Mouse (Mus musculus) E14TG2a.4 (cell line): ENCODE results near the gene 6330403K07Rik.

Source experiments
- H3K27me3 ChIP-seq: 2 replicates; pipeline ENCODE4 v1.6.1; 2014; ENCODE audit warnings: low read length, control low read depth; ENCODE audit not compliant: insufficient read depth
- H3K36me3 ChIP-seq: 2 replicates; pipeline ENCODE4 v1.6.1; 2014; ENCODE audit warnings: low read length, control low read depth; ENCODE audit not compliant: insufficient read depth
- H3K4me1 ChIP-seq: replicated peaks from 2 replicates; pipeline ENCODE4 v1.6.1; 2014; ENCODE audit warnings: low read depth, low read length, control low read depth
- H3K4me3 ChIP-seq: replicated peaks from 2 replicates; pipeline ENCODE4 v1.5.1; 2014; ENCODE audit warnings: mild to moderate bottlenecking, low read length
- H3K9me3 ChIP-seq: 2 replicates; pipeline ENCODE4 v1.6.1; 2014; ENCODE audit warnings: low read length, control low read depth
- CTCF ChIP-seq: conservative IDR thresholded peaks from 2 replicates; pipeline ENCODE4 v1.5.1; 2014; ENCODE audit warnings: low read length
- NANOG ChIP-seq: IDR thresholded peaks from 2 replicates; pipeline ENCODE4 v1.6.1; 2014; ENCODE audit warnings: borderline replicate concordance, low read length, mixed read lengths
- POU5F1 ChIP-seq: IDR thresholded peaks from 2 replicates; pipeline ENCODE4 v1.6.1; 2014; ENCODE audit warnings: low read length, borderline replicate concordance

The 6330403K07Rik gene

GRCm38 (mm10) chr11:71004316-71004773 is 29.0 kb downstream of the 6330403K07Rik start, which contains the start of gene Dhx33:
Dhx33 (minus strand) TSS chr11:71004437.
- Histone ChIP-seq H3K36me3 (peaks cover 55% of the 10 kb centered on the region), H3K27me3 (no peaks in the 10 kb centered on the region), H3K4me3 (peak within 1 kb of the TSS; percentile 100), H3K9me3 (no peaks in the 10 kb centered on the region), H3K4me1 (peaks cover 31% of the 10 kb centered on the region)
- no peak for TF ChIP-seq NANOG
- no peak for TF ChIP-seq CTCF
- no peak for TF ChIP-seq POU5F1

GRCm38 (mm10) chr11:71003611-71004315 is 29.6 kb downstream of the 6330403K07Rik start:
- Histone ChIP-seq H3K4me1 (peaks cover 31% of the 10 kb centered on the region), H3K9me3 (no peaks in the 10 kb centered on the region), H3K27me3 (no peaks in the 10 kb centered on the region), H3K36me3 (peaks cover 56% of the 10 kb centered on the region), H3K4me3 (peak overlapping the region; percentile 100)
- TF ChIP-seq CTCF, result no peak
- no peak for TF ChIP-seq POU5F1
- TF ChIP-seq NANOG, result no peak

GRCm38 (mm10) chr11:71001167-71001566 is 32.1 kb downstream of the 6330403K07Rik start:
- Histone ChIP-seq H3K36me3 (peaks cover 63% of the 10 kb centered on the region), H3K4me1 (peaks cover 31% of the 10 kb centered on the region), H3K27me3 (no peaks in the 10 kb centered on the region), H3K9me3 (no peaks in the 10 kb centered on the region), H3K4me3 (no peak overlapping the region)
- TF ChIP-seq POU5F1, result no peak
- TF ChIP-seq NANOG, result no peak
- no peak for TF ChIP-seq CTCF

- peak; percentile 40 for TF ChIP-seq CTCF
- no peak for TF ChIP-seq POU5F1
- TF ChIP-seq NANOG, result no peak
- Histone ChIP-seq H3K4me1 (peaks cover 56% of the 10 kb centered on the region), H3K27me3 (no peaks in the 10 kb centered on the region), H3K4me3 (peak within 1 kb of the TSS; percentile 97), H3K9me3 (no peaks in the 10 kb centered on the region), H3K36me3 (peaks cover 82% of the 10 kb centered on the region)
Measured at GRCm38 (mm10) chr11:70982557-70983228, 50.6 kb downstream of the 6330403K07Rik start, which contains the start of gene C1qbp. C1qbp (minus strand) TSS chr11:70983026.

- no peaks in the 10 kb centered on the region for H3K9me3 ChIP-seq
- peaks cover 57% of the 10 kb centered on the region for H3K4me1 ChIP-seq
- H3K36me3 ChIP-seq, result peaks cover 82% of the 10 kb centered on the region
- TF ChIP-seq CTCF (no peak), NANOG (no peak), POU5F1 (no peak)
- no peaks in the 10 kb centered on the region for H3K27me3 ChIP-seq
- peak overlapping the region; percentile 97 for H3K4me3 ChIP-seq
Measured at GRCm38 (mm10) chr11:70982030-70982429, 51.3 kb downstream of the 6330403K07Rik start.
